Mouse (Mus musculus) E14TG2a.4 (cell line): ENCODE data around the gene Mrpl2.

ENCODE experiments used
- CTCF ChIP-seq: conservative IDR thresholded peaks from 2 replicates; pipeline ENCODE4 v1.5.1; 2014; ENCODE audit warnings: low read length
- NANOG ChIP-seq: IDR thresholded peaks from 2 replicates; pipeline ENCODE4 v1.6.1; 2014; ENCODE audit warnings: borderline replicate concordance, low read length, mixed read lengths

DNA sequence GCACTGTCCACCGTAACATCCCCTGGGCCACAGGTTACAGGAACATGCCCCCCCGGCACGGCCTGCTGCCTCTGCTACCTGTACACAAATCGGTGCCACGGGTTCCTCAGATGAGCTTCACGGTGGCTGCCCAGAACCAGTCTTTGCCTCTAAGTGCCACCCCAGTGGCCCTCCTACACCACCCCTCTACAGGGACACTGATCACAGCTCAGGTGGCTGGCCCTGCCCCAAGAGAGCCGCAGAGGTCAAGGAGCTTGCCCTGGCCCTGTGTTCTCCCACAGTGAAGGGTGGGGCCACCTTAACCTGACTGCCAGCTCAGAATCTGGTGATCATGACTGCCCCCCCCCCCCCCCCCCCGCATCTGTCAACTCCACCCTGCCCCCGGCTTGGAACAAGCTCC is 32.4 kb downstream of the Mrpl2 start, which contains the start of gene Mea1:
- no peak for TF ChIP-seq CTCF
- TF ChIP-seq NANOG: no peak
